In the genomic region with DNA sequence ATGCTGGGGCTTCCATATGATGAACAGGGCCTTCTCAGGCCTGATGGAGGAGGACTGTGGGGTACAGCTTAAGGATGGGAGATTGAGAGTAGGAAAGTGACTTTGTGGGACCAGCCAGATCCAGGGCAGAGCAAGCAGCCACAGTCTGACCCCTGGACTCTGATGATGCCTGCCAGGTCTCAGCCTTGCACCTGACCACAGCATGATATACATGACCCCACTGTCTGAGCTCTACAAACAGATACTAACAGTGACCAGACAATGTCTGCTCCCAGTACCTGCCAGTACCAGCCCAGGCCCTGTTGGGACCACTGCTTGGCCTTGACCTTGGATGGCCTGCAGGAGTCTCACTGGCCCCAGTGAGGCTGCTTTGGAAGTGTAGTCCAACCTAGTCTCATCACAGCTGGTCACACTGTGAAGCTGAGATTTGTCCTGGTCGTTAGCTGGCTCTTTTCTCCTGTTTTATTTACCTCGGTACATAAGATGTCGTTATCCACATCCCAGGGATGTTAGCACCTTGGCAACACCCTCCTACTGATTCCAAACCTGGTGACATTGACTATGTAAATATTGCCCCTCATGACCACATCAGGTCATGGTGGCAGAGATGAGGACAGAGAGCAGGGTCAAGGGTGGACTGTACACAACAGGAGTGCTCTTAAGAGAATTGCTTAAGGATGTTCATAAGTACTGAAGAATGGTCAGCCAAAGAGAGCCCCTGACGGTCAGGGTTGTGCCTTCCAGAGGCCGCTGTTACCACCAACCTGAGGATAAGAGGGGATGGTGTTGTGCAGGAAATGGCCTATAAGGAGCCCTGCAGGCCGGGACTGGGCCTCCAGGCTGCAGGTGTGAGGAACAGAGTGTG, we compare ENCODE assay signal across 20 mouse cellular contexts.
"Had no signal": no experiment of that assay in that cellular context is flagged by ENCODE, and none has a peak within 500 bp of the region (broad histone marks: within the 10 kb centered on the region; RNA-seq: fewer than 3 reads in every experiment).

No protein-coding gene starts in this region.

- ATAC-seq: intestine, postnatal 0 days; midbrain, embryonic 15.5 days had no signal

- H3K27ac ChIP-seq: kidney, postnatal 0 days; layer of hippocampus, adult 2 months; limb, embryonic 10.5 days; limb, embryonic 13.5 days; liver, embryonic 14.5 days; macrophage; midbrain, embryonic 12.5 days; midbrain, embryonic 15.5 days; neural tube, embryonic 12.5 days; neural tube, embryonic 15.5 days; stomach, postnatal 0 days had no signal

- H3K4me3 ChIP-seq: layer of hippocampus, adult 2 months; limb, embryonic 10.5 days; limb, embryonic 13.5 days; midbrain, embryonic 12.5 days; midbrain, embryonic 15.5 days; neural tube, embryonic 12.5 days; neural tube, embryonic 15.5 days had no signal

- H3K9me3 ChIP-seq: limb, embryonic 10.5 days; limb, embryonic 13.5 days; midbrain, embryonic 12.5 days; midbrain, embryonic 15.5 days; neural tube, embryonic 12.5 days; neural tube, embryonic 15.5 days had no signal

- H3K4me1 ChIP-seq: limb, embryonic 10.5 days; limb, embryonic 13.5 days had no signal

- H3K27me3 ChIP-seq: limb, embryonic 13.5 days; midbrain, embryonic 12.5 days; midbrain, embryonic 15.5 days; neural tube, embryonic 12.5 days; neural tube, embryonic 15.5 days had no signal

- H3K4me2 ChIP-seq: limb, embryonic 13.5 days; midbrain, embryonic 12.5 days; midbrain, embryonic 15.5 days; neural tube, embryonic 12.5 days; neural tube, embryonic 15.5 days had no signal

- H3K9ac ChIP-seq: limb, embryonic 13.5 days; liver, embryonic 14.5 days; midbrain, embryonic 12.5 days; midbrain, embryonic 15.5 days; neural tube, embryonic 12.5 days; neural tube, embryonic 15.5 days had no signal

- DNase-seq: kidney, adult 2 months; kidney, postnatal 25 days; layer of hippocampus, adult 9-11 months; right cerebral cortex, adult 18-20 months; right cerebral cortex, postnatal 14 days; right cerebral cortex, postnatal 4 days; thymus, adult 2 months; thymus, postnatal 14 days had no signal

- H3K36me3 ChIP-seq: limb, embryonic 10.5 days; limb, embryonic 13.5 days; midbrain, embryonic 12.5 days; midbrain, embryonic 15.5 days; neural tube, embryonic 12.5 days; neural tube, embryonic 15.5 days had no signal
